In genomic region chr1:183212757-183213211, GRCm38 (mm10) we compare ENCODE assay signal across 13 mouse cellular contexts. TPM values are rescaled to one million over a fixed set of nuclear protein-coding genes. Genes with fewer than 3 reads are reported as not detected.
DNase-seq lines count a peak whose midpoint lies in the region; ATAC-seq and TF ChIP-seq lines count a peak whose summit lies in the region.
"Had no signal": no experiment of that assay in that cellular context is flagged by ENCODE, and none has a peak within 500 bp of the region (broad histone marks: within the 10 kb centered on the region; RNA-seq: fewer than 3 reads in every experiment).

No protein-coding gene starts in this region.

- H3K27ac ChIP-seq in forebrain, postnatal 0 days (ENCODE audit: low read depth, low read length), result no peak overlapping the region
- no peak overlapping the region for H3K27ac ChIP-seq in forebrain, embryonic 10.5 days
- no peak overlapping the region for H3K27ac ChIP-seq in midbrain, postnatal 0 days (ENCODE audit: low read depth, low read length)
- H3K27ac ChIP-seq in midbrain, embryonic 14.5 days (replicated peaks; ENCODE audit: low read depth, low read length), result no peak overlapping the region
- H3K27ac ChIP-seq in liver, embryonic 15.5 days (replicated peaks), result 0 out of 2 replicates have a peak overlapping the region, but pooled peaks have one; percentile 41
- H3K27ac ChIP-seq: limb, embryonic 15.5 days had no signal

- H3K9me3 ChIP-seq in forebrain, postnatal 0 days (ENCODE audit: low read length), result no peaks in the 10 kb centered on the region
- H3K9me3 ChIP-seq in forebrain, embryonic 10.5 days, result no peaks in the 10 kb centered on the region
- no peaks in the 10 kb centered on the region for H3K9me3 ChIP-seq in midbrain, postnatal 0 days (ENCODE audit: low read length)
- no peaks in the 10 kb centered on the region for H3K9me3 ChIP-seq in midbrain, embryonic 14.5 days (ENCODE audit: control insufficient read depth, low read length)
- H3K9me3 ChIP-seq in liver, embryonic 15.5 days (replicated peaks), result no peaks in the 10 kb centered on the region
- H3K9me3 ChIP-seq: heart, embryonic 12.5 days; limb, embryonic 15.5 days had no signal

- no peak for TF ChIP-seq CTCF in forebrain, postnatal 0 days (IDR thresholded peaks at IDR 0.05; ENCODE audit: low read depth)
- no peak for TF ChIP-seq CTCF in midbrain, postnatal 0 days (IDR thresholded peaks at IDR 0.05)

- H3K4me3 ChIP-seq in forebrain, postnatal 0 days (ENCODE audit: low read depth, low read length), result no peak overlapping the region
- H3K4me3 ChIP-seq in forebrain, embryonic 10.5 days, result no peak overlapping the region
- no peak overlapping the region for H3K4me3 ChIP-seq in midbrain, postnatal 0 days (ENCODE audit: low read depth, low read length)
- H3K4me3 ChIP-seq in midbrain, embryonic 14.5 days (replicated peaks; ENCODE audit: low read depth, low read length), result no peak overlapping the region
- H3K4me3 ChIP-seq in liver, embryonic 15.5 days (replicated peaks), result no peak overlapping the region
- H3K4me3 ChIP-seq: heart, embryonic 12.5 days; limb, embryonic 15.5 days; myocyte had no signal

- H3K4me2 ChIP-seq in forebrain, postnatal 0 days (ENCODE audit: low read depth), result no peak overlapping the region
- H3K4me2 ChIP-seq in midbrain, postnatal 0 days (ENCODE audit: low read depth, low read length, poor library complexity, severe bottlenecking), result no peak overlapping the region
- no peak overlapping the region for H3K4me2 ChIP-seq in midbrain, embryonic 14.5 days (ENCODE audit: low read length)
- H3K4me2 ChIP-seq in liver, embryonic 15.5 days, result no peak overlapping the region
- H3K4me2 ChIP-seq: heart, embryonic 12.5 days; limb, embryonic 15.5 days had no signal

- no peaks in the 10 kb centered on the region for H3K27me3 ChIP-seq in forebrain, postnatal 0 days (ENCODE audit: insufficient read depth, low read length)
- H3K27me3 ChIP-seq in forebrain, embryonic 10.5 days (ENCODE audit: poor library complexity, severe bottlenecking), result no peaks in the 10 kb centered on the region
- no peaks in the 10 kb centered on the region for H3K27me3 ChIP-seq in midbrain, postnatal 0 days (ENCODE audit: insufficient read depth, low read length)
- no peaks in the 10 kb centered on the region for H3K27me3 ChIP-seq in midbrain, embryonic 14.5 days (ENCODE audit: control insufficient read depth, insufficient read depth, low read length)
- no peaks in the 10 kb centered on the region for H3K27me3 ChIP-seq in liver, embryonic 15.5 days
- H3K27me3 ChIP-seq: heart, embryonic 12.5 days; limb, embryonic 15.5 days had no signal

- no peaks in the 10 kb centered on the region for H3K36me3 ChIP-seq in forebrain, postnatal 0 days (ENCODE audit: insufficient read depth)
- no peaks in the 10 kb centered on the region; the same call in none of the 2 replicates for H3K36me3 ChIP-seq in forebrain, embryonic 10.5 days (replicated peaks)
- no peaks in the 10 kb centered on the region for H3K36me3 ChIP-seq in midbrain, postnatal 0 days (ENCODE audit: insufficient read depth, low read length)
- H3K36me3 ChIP-seq in midbrain, embryonic 14.5 days (ENCODE audit: control insufficient read depth, insufficient read depth, low read length), result no peaks in the 10 kb centered on the region
- H3K36me3 ChIP-seq in liver, embryonic 15.5 days (replicated peaks), result no peaks in the 10 kb centered on the region
- H3K36me3 ChIP-seq: heart, embryonic 12.5 days; limb, embryonic 15.5 days had no signal

- ATAC-seq in forebrain, postnatal 0 days, result peak; percentile 53
- no peak for ATAC-seq in midbrain, postnatal 0 days (ENCODE audit: low FRiP score)
- ATAC-seq in midbrain, embryonic 14.5 days (ENCODE audit: low FRiP score, low TSS enrichment), result no peak
- peak; percentile 56 for ATAC-seq in liver, embryonic 15.5 days (ENCODE audit: insufficient read depth)

- no peaks in the 10 kb centered on the region for H3K4me1 ChIP-seq in forebrain, postnatal 0 days (ENCODE audit: insufficient read depth)
- 0 out of 2 replicates have a peak, but pooled peaks cover 3% of the 10 kb centered on the region for H3K4me1 ChIP-seq in forebrain, embryonic 10.5 days
- H3K4me1 ChIP-seq in midbrain, postnatal 0 days (ENCODE audit: insufficient read depth, low read length), result no peaks in the 10 kb centered on the region; the same call in 1 of the 2 replicates
- no peaks in the 10 kb centered on the region for H3K4me1 ChIP-seq in midbrain, embryonic 14.5 days (ENCODE audit: control insufficient read depth, insufficient read depth, low read length)
- peaks cover 15% of the 10 kb centered on the region for H3K4me1 ChIP-seq in liver, embryonic 15.5 days (replicated peaks)

- 50% methylated on average over 6 of the region's 6 CpGs for WGBS in forebrain, postnatal 0 days
- WGBS in forebrain, embryonic 10.5 days, result 85% methylated on average over 6 of the region's 6 CpGs
- WGBS in midbrain, postnatal 0 days, result 63% methylated on average over 6 of the region's 6 CpGs
- WGBS in midbrain, embryonic 14.5 days, result 84% methylated on average over 6 of the region's 6 CpGs
- 44% methylated on average over 6 of the region's 6 CpGs for WGBS in liver, embryonic 15.5 days (ENCODE audit: insufficient replicate concordance)

- H3K9ac ChIP-seq in forebrain, postnatal 0 days, result no peak overlapping the region
- no peak overlapping the region for H3K9ac ChIP-seq in midbrain, postnatal 0 days (replicated peaks; ENCODE audit: low read length, poor library complexity, severe bottlenecking)
- H3K9ac ChIP-seq in midbrain, embryonic 14.5 days (replicated peaks; ENCODE audit: low read length), result no peak overlapping the region
- no peak overlapping the region for H3K9ac ChIP-seq in liver, embryonic 15.5 days
- H3K9ac ChIP-seq: heart, embryonic 12.5 days; limb, embryonic 15.5 days had no signal

- peak; percentile 51 for DNase-seq in forebrain, postnatal 0 days
- no peak for DNase-seq in forebrain, embryonic 10.5 days (ENCODE audit: extremely low spot score, low spot score)
- DNase-seq in midbrain, postnatal 0 days (ENCODE audit: low spot score), result peak; percentile 26
- DNase-seq in midbrain, embryonic 14.5 days, result no peak
- DNase-seq in c-Kit-negative CD71-positive TER-119-positive erythroid progenitor cells, embryonic 14.5 days (ENCODE audit: low read depth, low spot score), result peak; percentile 22
- DNase-seq in kidney, postnatal 36 days, result no peak
- DNase-seq in retina, embryonic 14.5 days (ENCODE audit: low spot score), result no peak
- DNase-seq: cerebellum, adult 8-10 months; right cerebral cortex, postnatal 25 days had no signal

RNA-seq across cellular contexts. Expression of gene Disp1, which starts 8.5 kb away (rescaled TPM):
- total RNA-seq in forebrain, postnatal 0 days (2014; rRNA removed), result 7.2 and 12.7 TPM in 2 replicates
- 5.6 and 6.3 TPM in 2 replicates for polyA plus RNA-seq in forebrain, postnatal 0 days (2015; fragmentation: Nextera tagmentation; extraction: Ambion mirVana)
- polyA plus RNA-seq in forebrain, embryonic 10.5 days (2016; fragmentation: Nextera tagmentation; extraction: Ambion mirVana), result 9.2 and 10.3 TPM in 2 replicates
- total RNA-seq in midbrain, postnatal 0 days (2014; rRNA removed), result 12.3 and 14.1 TPM in 2 replicates
- polyA plus RNA-seq in midbrain, postnatal 0 days (2015; fragmentation: Nextera tagmentation; extraction: Ambion mirVana), result 7.6 TPM in 2 replicates
- 6.0 and 9.1 TPM in 2 replicates for polyA plus RNA-seq in midbrain, embryonic 14.5 days (2014; fragmentation: Nextera tagmentation; extraction: Ambion mirVana)
- polyA plus RNA-seq in liver, embryonic 15.5 days (2015; fragmentation: Nextera tagmentation; extraction: Ambion mirVana), result 2.9 and 3.6 TPM in 2 replicates

Comparison
In these comparisons a context has a peak if more than half of its experiments do, and no peak if none do; other contexts are left out.
1. DNase-seq: peak in forebrain, postnatal 0 days (single experiment), midbrain, postnatal 0 days (single experiment) and c-Kit-negative CD71-positive TER-119-positive erythroid progenitor cells, embryonic 14.5 days (single experiment); none in forebrain, embryonic 10.5 days (single experiment), midbrain, embryonic 14.5 days (single experiment), kidney, postnatal 36 days (0 of 2) and retina, embryonic 14.5 days (single experiment).
2. ATAC-seq: peak in forebrain, postnatal 0 days (single experiment) and liver, embryonic 15.5 days (single experiment); none in midbrain, postnatal 0 days (single experiment) and midbrain, embryonic 14.5 days (single experiment).